Comparison of ENCODE assay signal across 8 mouse cellular contexts in the genomic region with DNA sequence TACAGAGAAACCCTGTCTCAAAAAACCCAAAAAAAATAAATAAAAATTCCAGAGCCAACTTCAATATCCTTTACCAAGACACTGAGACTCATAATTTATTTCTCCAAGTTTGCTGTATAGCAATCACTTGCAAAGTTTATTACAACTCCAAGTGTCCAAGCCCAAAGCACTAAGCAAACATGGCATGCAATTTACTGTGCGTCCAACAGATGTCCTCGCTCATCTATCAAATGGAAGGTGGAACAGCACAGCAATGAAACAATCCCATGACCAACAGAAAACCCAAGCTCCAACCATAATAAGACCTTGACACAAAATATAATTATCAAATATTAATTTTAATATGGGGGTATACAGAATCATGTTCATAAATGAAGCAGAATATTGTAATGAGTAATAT. TPM values are rescaled to one million over a fixed set of nuclear protein-coding genes. Genes with fewer than 3 reads are reported as not detected.
DNase-seq lines count a peak whose midpoint lies in the region; ATAC-seq and TF ChIP-seq lines count a peak whose summit lies in the region.

No protein-coding gene starts in this region.

- H3K4me3 ChIP-seq in heart, embryonic 12.5 days: no peak overlapping the region
- H3K4me3 ChIP-seq in ES-Bruce4 (ENCODE audit: low read depth, low read length): no peak overlapping the region
- no peak overlapping the region for H3K4me3 ChIP-seq in forebrain, embryonic 14.5 days (ENCODE audit: low read depth, low read length)

- no peak overlapping the region for H3K4me2 ChIP-seq in heart, embryonic 12.5 days
- no peak overlapping the region for H3K4me2 ChIP-seq in forebrain, embryonic 14.5 days (ENCODE audit: low read length)

- no peaks in the 10 kb centered on the region for H3K27me3 ChIP-seq in heart, embryonic 12.5 days (replicated peaks)
- no peaks in the 10 kb centered on the region for H3K27me3 ChIP-seq in ES-Bruce4 (ENCODE audit: control insufficient read depth, insufficient read depth, low read length, poor library complexity, severe bottlenecking)
- no peaks in the 10 kb centered on the region for H3K27me3 ChIP-seq in forebrain, embryonic 14.5 days (replicated peaks; ENCODE audit: control insufficient read depth, insufficient read depth, low read length)
- H3K27me3 ChIP-seq in splenic B cell, adult 2 months (ENCODE audit: control insufficient read depth, insufficient read depth, low read length, poor library complexity, severe bottlenecking): no peaks in the 10 kb centered on the region; the same call in 1 of the 2 replicates

- peak; percentile 69 to 78 for DNase-seq in heart, postnatal 10 days
- DNase-seq in c-Kit-positive CD71-negative TER-119-negative erythroid progenitor cells, embryonic 14.5 days (ENCODE audit: low read depth): peak; percentile 60
- peak; percentile 76 for DNase-seq in forebrain, embryonic 14.5 days (ENCODE audit: low spot score)
- peak; percentile 26 to 60 for DNase-seq in layer of hippocampus, adult 8-10 months (ENCODE audit: low spot score in 2 of 2)
- DNase-seq in lung, postnatal 36 days: peak; percentile 75
- peak; percentile 75 for DNase-seq in splenic B cell, adult 2 months (ENCODE audit: low read depth, low spot score)

- no peak overlapping the region for H3K27ac ChIP-seq in heart, embryonic 12.5 days (ENCODE audit: poor library complexity, severe bottlenecking)
- H3K27ac ChIP-seq in ES-Bruce4 (ENCODE audit: insufficient read depth, low read length): no peak overlapping the region
- no peak overlapping the region for H3K27ac ChIP-seq in forebrain, embryonic 14.5 days (ENCODE audit: low read depth, low read length)

- WGBS in heart, embryonic 12.5 days: 35% methylated on average over 2 of the region's 2 CpGs
- WGBS in forebrain, embryonic 14.5 days: 39% methylated on average over 2 of the region's 2 CpGs

- no peak for ATAC-seq in heart, embryonic 12.5 days (ENCODE audit: insufficient number of reproducible peaks, low FRiP score)
- peak; percentile 60; the same call in 1 of the 2 replicates for ATAC-seq in forebrain, embryonic 14.5 days

- no peak for TF ChIP-seq EP300 in ES-Bruce4 (IDR thresholded peaks at IDR 0.05; ENCODE audit: insufficient read depth, low read depth, low read length)

- H3K4me1 ChIP-seq in heart, embryonic 12.5 days (replicated peaks): no peaks in the 10 kb centered on the region
- H3K4me1 ChIP-seq in ES-Bruce4 (ENCODE audit: control insufficient read depth, insufficient read depth, low read length): no peaks in the 10 kb centered on the region
- H3K4me1 ChIP-seq in forebrain, embryonic 14.5 days (ENCODE audit: control insufficient read depth, insufficient read depth, low read length): no peaks in the 10 kb centered on the region

- peaks cover 17% of the 10 kb centered on the region for H3K36me3 ChIP-seq in heart, embryonic 12.5 days
- H3K36me3 ChIP-seq in ES-Bruce4 (ENCODE audit: control insufficient read depth, insufficient read depth, low read length, poor library complexity, severe bottlenecking): peaks cover 5% of the 10 kb centered on the region; the same call in 1 of the 2 replicates
- peaks cover 2% of the 10 kb centered on the region; the same call in 1 of the 2 replicates for H3K36me3 ChIP-seq in forebrain, embryonic 14.5 days (ENCODE audit: control insufficient read depth, insufficient read depth, low read length)
- no peaks in the 10 kb centered on the region for H3K36me3 ChIP-seq in splenic B cell, adult 2 months (ENCODE audit: control insufficient read depth, insufficient read depth, low read length, poor library complexity, severe bottlenecking)

- intact Hi-C loops in heart, postnatal 10 days (cut with DNase I): loop anchor here (1.0 to 5.0 kb wide), 3 partner anchors 110 to 406 kb away; partner anchors contain the start of gene Rad52

- no peaks in the 10 kb centered on the region for H3K9me3 ChIP-seq in heart, embryonic 12.5 days (replicated peaks)
- H3K9me3 ChIP-seq in ES-Bruce4 (replicated peaks; ENCODE audit: control insufficient read depth, insufficient read depth, low read length, poor library complexity, severe bottlenecking): no peaks in the 10 kb centered on the region
- H3K9me3 ChIP-seq in forebrain, embryonic 14.5 days (replicated peaks; ENCODE audit: control insufficient read depth, low read length): no peaks in the 10 kb centered on the region

- H3K9ac ChIP-seq in heart, embryonic 12.5 days: no peak overlapping the region
- no peak overlapping the region for H3K9ac ChIP-seq in ES-Bruce4 (ENCODE audit: low read depth, poor library complexity, severe bottlenecking)
- H3K9ac ChIP-seq in forebrain, embryonic 14.5 days (ENCODE audit: low read length): no peak overlapping the region

- peak; percentile 3 for TF ChIP-seq CTCF in ES-Bruce4 (IDR thresholded peaks at IDR 0.05; ENCODE audit: low read depth, low read length)

- no peak for TF ChIP-seq POLR2A in ES-Bruce4 (IDR thresholded peaks at IDR 0.05; ENCODE audit: insufficient read depth, low read length)

RNA-seq across cellular contexts. Expression of gene Erc1, which starts 55.4 kb away (rescaled TPM):
- total RNA-seq in heart, postnatal 10 days (2021): 10 to 100 TPM; 38.5 to 46.4 TPM
- 18.7 and 21.1 TPM in 2 replicates for polyA plus RNA-seq in heart, embryonic 12.5 days (2016; fragmentation: Nextera tagmentation; extraction: Ambion mirVana)
- polyA plus RNA-seq in ES-Bruce4 (2011; ENCODE audit: insufficient read depth, insufficient read length, low read depth, missing spikeins): 51.2 and 55.6 TPM in 2 replicates
- 28.1 and 37.7 TPM in 2 replicates for polyA plus RNA-seq in forebrain, embryonic 14.5 days (2014; fragmentation: Nextera tagmentation; extraction: Ambion mirVana)
- total RNA-seq in layer of hippocampus, adult 8-10 months (2022): 10 to 100 TPM; 46.3 to 54.1 (median 50.4) TPM
